Mouse (Mus musculus) adrenal gland, postnatal 25 days (tissue): ENCODE measurements at regions not wholly inside any gene's neighbourhood (a gene's known extent, or its start where the extent isn't known, plus 50 kb on each side); places are given as distances from the start of the nearest gene placed in this dataset.
A peak's percentile ranks its signal among the peaks of the same experiment; 100 is the strongest.

Experiments used
- DNase-seq: peaks from one replicate; pipeline ENCODE4 v3.0.0; 2021; ENCODE audit warnings: mixed read lengths

DNA sequence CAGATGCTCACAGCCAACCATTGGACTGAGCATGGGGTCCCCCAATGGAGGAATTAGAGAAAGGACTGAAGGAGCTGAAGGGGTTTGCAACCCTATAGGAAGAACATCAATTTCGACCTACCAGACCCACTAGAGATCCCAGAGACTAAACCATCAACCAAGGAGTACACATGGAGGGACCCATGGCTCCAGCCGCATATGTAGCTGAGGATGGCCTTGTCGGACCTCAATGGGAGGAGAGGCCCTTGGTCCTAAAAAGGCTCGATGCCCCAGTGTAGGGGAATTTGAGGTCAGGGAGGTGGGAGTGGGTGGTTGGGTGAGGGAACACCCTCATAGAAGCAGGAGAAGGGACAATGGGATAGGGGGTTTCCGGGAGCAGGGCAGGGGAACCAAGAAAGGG is 180.6 kb downstream of the Qdpr start:
- no peak for DNase-seq

DNA sequence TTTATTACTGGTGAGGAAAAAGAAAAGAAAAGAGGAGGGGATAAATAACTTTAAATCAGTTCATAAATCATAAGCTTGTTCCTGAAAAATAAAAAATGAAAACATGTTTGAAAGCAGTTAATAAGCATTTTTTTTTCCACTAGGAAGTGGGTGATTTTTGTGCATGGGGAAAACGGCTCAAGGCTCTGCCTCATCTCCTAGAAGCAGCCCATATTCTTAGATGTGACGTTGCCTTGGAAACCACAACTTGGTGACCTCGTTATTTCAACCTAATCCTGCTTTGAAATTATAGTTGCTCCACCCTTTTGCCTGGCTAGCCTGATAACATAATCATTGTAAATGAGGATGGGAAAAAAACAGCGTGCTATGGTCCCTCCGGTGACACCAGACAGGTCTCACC is 183.1 kb downstream of the Qdpr start:
- DNase-seq: no peak

GRCm38 (mm10) chr5:45258486-45258885 is 191.6 kb downstream of the Qdpr start:
- DNase-seq: no peak

GRCm38 (mm10) chr5:45256256-45256999 is 193.6 kb downstream of the Qdpr start:
- DNase-seq: no peak

DNA sequence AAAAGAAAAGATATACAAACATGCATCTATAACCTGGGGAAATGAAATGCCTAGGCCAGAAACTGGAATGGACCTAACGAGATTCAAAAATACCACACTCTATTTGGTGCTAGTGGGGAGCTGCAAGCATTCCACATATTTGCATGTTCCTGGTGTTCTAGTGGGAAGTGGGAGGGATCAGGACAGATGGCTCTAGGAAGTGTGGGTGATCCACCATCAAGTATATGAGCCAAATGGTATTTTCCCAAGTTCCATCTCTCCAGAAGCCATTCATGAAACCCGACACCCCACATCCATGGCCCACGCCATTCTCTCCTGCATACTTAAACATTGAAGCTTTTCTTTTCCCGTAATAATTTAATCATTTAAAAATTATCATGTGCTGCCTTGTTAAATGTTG is 218.2 kb downstream of the Qdpr start:
- no peak for DNase-seq

DNA sequence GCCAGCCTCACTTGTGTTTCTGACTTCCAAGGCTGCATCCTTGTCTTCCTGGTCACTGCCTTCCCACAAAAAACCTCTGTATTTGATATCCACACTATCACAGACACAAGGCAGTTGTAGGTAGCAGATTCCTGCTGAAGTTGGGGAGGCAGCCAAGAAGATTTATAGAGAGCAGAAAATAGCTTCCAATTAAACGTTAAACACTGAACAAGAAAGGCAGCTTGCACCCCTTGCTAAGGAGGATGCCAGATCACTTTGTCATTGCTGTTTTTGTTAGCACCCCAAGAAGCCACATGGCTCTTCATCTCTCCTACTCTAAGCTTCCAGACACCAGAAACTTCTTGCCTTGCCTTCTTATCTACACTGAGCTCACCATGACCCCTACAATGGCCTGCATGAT is 219.9 kb downstream of the Qdpr start:
- DNase-seq: no peak

DNA sequence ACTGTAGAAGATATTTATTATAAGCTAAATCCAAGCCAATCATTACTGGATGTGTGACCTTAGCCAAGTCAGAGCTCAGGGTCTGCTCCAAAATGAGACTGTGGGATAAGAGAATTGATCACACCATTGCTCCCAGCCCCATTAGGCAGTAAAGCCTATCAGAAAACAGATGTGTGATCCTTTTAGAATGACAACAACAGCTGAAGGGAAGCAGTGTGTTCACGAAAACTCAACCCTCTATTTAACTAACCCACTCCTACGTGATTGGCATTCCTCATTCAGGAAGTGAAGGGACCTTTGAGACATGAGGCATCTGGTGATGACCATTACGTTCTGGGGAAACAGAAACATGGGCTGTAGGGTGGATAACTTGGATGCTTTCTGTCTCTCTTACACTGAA is 220.6 kb downstream of the Qdpr start:
- no peak for DNase-seq

DNA sequence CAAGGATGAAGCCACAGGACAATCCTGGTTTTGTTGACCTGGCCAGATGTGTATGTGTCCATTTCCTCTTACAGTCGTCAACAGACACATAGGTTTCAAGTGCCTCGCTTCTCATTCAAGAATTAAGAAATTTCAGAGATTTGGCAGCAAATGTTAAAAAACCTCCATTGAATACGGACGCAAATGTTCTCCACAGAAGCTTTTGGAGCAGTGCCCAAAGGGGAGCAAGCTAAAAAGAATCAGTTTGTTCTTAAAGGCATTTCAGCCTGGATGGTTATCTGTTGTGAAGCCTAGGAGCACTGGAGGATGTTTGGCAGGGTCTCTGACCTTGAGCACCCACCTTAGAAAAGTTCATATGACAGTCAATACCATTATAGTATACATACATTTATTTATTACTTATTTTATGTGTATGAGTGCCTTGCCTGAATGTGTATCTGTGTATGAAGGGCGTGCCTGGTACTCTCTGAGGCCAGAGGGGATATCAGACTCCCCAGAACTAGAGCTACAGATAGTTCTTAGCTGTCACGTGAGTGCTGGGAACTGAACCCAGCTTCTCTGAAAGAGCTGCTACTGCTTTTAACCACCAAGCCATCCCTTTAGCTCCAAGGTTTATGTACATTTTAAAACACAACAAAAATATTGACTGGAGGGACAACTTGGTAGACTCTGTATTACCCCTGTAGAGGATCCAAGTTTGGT is 221.7 kb downstream of the Qdpr start:
- DNase-seq: no peak

GRCm38 (mm10) chr5:45220272-45220916 is 229.6 kb downstream of the Qdpr start:
- no peak for DNase-seq

- DNase-seq: no peak
Observed at GRCm38 (mm10) chr5:45219558-45219957, 230.5 kb downstream of the Qdpr start.

DNA sequence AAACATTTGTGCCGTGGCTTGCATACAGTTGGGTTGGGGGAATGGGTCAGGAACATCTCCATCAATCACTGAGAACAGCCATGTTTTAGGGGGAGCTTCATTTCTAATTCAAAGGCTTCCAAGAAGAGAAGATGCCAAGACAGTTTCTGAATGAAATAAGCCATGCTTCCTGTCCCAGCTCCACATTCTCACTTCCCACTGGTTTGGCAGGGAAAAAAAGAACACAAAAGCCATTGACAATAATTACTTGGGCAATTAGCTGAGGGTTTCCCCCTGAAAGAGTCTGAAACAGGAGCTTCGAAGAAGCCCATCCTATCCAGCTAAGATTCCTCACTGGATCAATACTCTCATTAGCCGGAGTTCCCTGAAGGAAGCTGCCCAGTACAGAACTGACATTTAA is 230.9 kb downstream of the Qdpr start:
- no peak for DNase-seq

- no peak for DNase-seq
Observed at GRCm38 (mm10) chr5:45214475-45214874, 235.6 kb downstream of the Qdpr start.

GRCm38 (mm10) chr5:45198408-45198807 is 251.6 kb downstream of the Qdpr start:
- DNase-seq: no peak

DNA sequence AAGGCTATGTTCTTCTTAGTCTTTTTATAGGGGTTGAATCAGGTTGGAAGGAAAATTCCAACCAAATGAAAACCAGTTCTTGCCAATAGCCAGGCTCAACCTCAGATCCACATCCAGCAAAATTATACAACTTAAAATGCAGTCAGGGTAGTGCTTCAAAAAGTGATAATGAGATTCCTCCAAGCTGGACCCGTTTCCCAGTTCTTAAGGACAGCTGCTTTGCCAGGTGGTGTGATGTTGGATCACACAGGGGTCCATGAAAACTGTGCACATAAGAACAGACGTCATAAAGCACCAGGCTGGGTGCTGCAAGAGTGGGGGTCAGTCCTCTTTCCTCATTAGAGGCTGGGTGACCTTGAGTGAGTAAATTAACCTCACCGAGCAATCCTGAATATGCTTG is 253.9 kb downstream of the Qdpr start:
- DNase-seq: no peak

- DNase-seq: no peak
Observed at GRCm38 (mm10) chr5:45192287-45192686, 257.7 kb downstream of the Qdpr start.

DNA sequence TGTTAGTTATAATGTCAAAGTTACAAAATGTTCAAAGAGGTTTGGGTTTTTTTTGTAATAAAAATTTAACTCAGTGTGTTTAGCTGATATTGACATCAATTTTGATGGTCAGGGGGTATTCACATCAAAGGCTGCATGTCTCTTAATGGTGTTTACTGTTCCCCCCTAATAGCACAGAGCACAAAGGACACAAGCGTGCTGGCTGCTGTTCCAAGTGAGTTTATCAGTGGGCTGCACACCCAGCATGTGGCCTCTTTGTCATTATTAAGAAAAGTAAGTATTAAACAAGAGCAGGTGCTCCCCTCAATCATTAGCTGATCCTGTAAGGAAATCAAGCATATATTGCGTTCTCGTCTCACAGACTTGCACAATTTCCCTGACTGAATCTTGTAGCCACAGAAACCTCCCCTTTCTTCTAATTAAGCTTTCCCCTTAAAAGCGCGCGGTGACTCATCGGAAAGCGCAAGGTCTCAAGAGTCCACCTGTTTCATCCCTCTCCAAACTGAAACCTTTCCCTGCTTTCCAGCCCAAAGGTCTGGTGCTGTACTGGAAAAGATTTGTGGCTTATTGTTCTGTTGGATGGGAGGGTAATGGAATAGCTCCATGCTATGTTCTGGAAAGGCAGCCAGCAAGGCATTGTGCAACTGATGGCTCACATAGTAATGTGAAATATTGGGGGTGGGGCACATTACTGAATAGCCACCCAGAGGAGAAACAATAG is 276.8 kb downstream of the Qdpr start:
- peak; percentile 1 for DNase-seq

DNA sequence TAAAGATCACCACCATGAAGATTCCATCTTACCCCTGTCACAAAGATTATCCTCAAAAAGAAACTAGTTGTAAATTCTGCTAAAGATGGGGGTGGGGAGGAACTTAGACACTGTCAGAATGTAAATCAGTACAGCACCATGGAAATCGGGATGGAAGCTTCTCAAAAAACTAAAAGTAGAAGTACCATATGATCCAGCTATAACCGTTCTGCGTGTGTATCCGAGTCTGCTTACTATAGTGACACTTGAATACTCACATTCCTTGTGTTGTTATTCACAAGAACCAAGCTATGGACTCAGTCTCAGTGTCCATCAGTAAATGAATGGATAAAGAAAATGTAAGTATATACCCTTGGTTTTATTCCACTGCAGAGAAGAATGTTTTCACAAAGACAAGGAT is 290.8 kb downstream of the Qdpr start:
- no peak for DNase-seq

GRCm38 (mm10) chr5:45154936-45155335 is 295.1 kb downstream of the Qdpr start:
- DNase-seq: no peak

DNA sequence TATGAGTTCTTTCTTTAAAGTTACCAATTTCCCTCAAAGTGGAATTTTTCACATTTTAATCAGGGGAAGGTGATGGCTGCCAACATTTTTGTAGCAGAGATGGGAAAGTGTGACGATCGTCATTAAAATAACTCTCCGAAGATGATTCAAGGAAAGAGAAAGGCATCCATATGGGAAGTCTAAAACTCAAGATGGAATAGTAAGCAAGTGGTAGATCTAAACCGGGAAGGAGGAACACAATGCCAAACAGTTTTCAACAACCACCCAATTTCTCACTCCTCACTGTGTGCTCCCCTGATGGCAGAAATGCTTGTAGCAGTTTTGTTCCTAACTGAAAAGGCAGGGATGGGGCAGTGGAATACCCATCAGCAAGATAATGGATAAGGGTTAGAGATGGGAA is 305.9 kb downstream of the Qdpr start:
- no peak for DNase-seq

DNA sequence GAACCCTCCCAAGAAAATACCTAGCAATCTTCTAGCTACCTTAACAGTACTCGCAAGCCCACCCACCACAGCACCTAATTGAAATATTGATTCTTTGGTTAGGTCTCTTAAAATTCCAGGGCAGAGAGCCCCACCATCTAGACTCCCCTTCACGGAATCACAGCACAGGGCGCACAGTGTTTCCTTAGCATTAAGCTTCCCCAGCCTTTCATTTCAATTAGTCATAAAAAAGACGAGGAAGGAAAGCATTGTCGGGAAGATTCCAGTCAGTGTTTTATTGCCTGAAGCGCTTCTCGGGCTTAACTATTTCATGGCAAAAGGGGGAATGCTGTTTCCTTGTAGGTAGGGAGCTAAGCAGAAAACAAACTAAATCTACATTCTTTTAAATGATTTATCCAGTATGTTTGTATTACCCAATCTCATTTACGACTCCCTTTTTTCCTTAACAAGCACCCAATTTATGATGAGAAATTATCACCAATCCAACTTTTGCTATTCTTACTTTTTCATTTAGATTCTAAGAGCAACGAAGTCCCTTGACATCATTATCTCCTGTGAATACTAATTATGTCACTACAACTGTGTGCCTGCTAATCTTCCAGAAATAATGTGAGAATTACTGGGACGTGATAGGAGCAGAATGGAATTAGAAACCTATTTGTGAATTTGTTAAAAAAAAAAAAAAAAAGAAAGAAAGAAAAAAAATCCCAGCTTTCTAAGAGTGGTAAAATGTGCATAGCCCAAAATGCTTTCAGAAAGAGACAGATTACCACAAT is 312.6 kb downstream of the Qdpr start:
- no peak for DNase-seq

DNA sequence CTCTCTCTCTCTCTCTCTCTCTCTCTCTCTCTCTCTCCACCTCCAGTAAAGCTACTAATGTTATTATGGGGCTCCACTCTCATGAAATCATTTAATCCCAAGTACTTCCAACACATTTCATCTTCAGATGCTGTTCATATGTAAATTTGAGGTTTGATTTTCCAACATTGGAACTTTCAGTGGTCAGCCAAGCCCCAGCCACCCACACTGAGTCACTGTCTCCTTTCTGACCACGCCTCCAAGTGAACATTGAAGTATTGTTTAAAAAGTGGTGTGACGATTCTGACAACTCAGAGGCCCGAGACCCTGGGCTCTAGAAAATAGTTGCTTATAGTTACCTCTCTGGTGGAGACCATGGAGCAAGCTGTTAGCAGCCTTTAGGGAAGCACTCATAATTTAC is 313.3 kb downstream of the Qdpr start:
- no peak for DNase-seq

DNA sequence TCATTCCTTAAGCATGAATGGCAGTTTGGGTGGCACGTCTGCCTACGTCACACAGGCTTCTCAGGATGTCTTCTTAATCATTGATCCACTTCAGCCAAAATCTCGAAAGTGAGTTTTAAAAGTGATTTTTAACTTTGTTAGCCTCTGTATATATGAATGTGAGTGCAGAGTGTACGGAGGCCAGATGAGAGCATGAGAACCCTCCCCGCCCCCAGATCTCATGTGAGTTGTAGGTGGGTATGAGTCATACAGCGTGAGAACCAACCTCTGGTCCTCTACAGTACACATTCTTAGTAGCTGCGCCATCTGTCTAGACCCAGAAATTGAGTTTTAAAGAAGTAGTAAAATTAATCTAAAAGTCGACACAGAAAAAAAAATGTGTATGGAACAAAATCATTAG is 322.1 kb downstream of the Qdpr start:
- DNase-seq: no peak
